Mouse (Mus musculus) hindbrain, postnatal 0 days (tissue): ENCODE results near the gene Atrx. TPM values are rescaled to one million over a fixed set of nuclear protein-coding genes. Genes with fewer than 3 reads are reported as not detected.
A peak's percentile ranks its signal among the peaks of the same experiment; 100 is the strongest.
"Not testable (repeated sequence)": the region's sequence is repeated elsewhere in the genome, so short reads cannot be mapped to it uniquely, and the experiment has no call there.

Experiments
- ATAC-seq: fragments of 200-750 bp; cut with Nextera tagmentation; 2 replicates; pipeline ENCODE4 v1.8.0; 2017; ENCODE audit warnings: mild to moderate bottlenecking, moderate TSS enrichment, moderate library complexity
- DNase-seq: peaks from one replicate; pipeline ENCODE4 v3.0.0-alpha.2; 2015; ENCODE audit warnings: low spot score
- H3K27ac ChIP-seq: fragments of 300-500 bp; sonication (generic); 2 replicates; pipeline ENCODE4 v1.5.1; 2014; ENCODE audit warnings: mild to moderate bottlenecking
- H3K27me3 ChIP-seq: fragments of 300-500 bp; sonication (generic); 2 replicates; pipeline ENCODE4 v1.6.1; 2014; ENCODE audit warnings: low read length, mixed read lengths; ENCODE audit not compliant: insufficient read depth
- H3K36me3 ChIP-seq: fragments of 300-500 bp; sonication (generic); 2 replicates; pipeline ENCODE4 v1.6.1; 2014; ENCODE audit warnings: low read length, mixed read lengths; ENCODE audit not compliant: insufficient read depth
- H3K4me1 ChIP-seq: fragments of 300-500 bp; sonication (generic); 2 replicates; pipeline ENCODE4 v1.6.1; 2014; ENCODE audit warnings: antibody characterized with exemption, low read length, mixed read lengths; ENCODE audit not compliant: insufficient read depth
- H3K4me2 ChIP-seq: fragments of 300-500 bp; sonication (generic); 2 replicates; pipeline ENCODE4 v1.6.1; 2014; ENCODE audit warnings: low read depth, mild to moderate bottlenecking, low read length, moderate library complexity, mixed read lengths
- H3K4me3 ChIP-seq: fragments of 300-500 bp; sonication (generic); 2 replicates; pipeline ENCODE4 v1.5.1; 2014; ENCODE audit warnings: low read length
- H3K9ac ChIP-seq: fragments of 300-500 bp; sonication (generic); replicated peaks from 2 replicates; pipeline ENCODE4 v1.6.1; 2014; ENCODE audit warnings: mild to moderate bottlenecking, low read length, moderate library complexity, mixed read lengths
- H3K9me3 ChIP-seq: fragments of 300-500 bp; sonication (generic); 2 replicates; pipeline ENCODE4 v1.6.1; 2016; ENCODE audit warnings: low read length, mixed read lengths
- CTCF ChIP-seq: IDR thresholded peaks from 2 replicates; pipeline ENCODE4 v1.5.1; 2016; ENCODE audit warnings: antibody characterized with exemption, control low read depth, low read depth
- WGBS: fragments of 180-500 bp; shearing (Covaris S2); extraction: QIAGEN DNeasy Blood & Tissue Kit; methylation state at CpG from one replicate; pipeline ENCODE4 v1.1.7; 2014; 5-methylcytosine and 5-hydroxymethylcytosine counted together
- polyA plus RNA-seq: library from polyadenylated mRNA; unstranded; fragments of >200 nt; fragmentation: Nextera tagmentation; extraction: Ambion mirVana; gene quantifications from 2 replicates; pipeline ENCODE4 v1.2.1, GENCODE M21; 2015
- total RNA-seq: library from RNA; depleted of rRNA; stranded (reverse); fragments of >200 nt; gene quantifications from 2 replicates; pipeline ENCODE4 v1.2.3, GENCODE M21; 2014

Atrx gene
- total and polyA plus RNA-seq, 2 experiments from 2014 or later, result 209 to 221 TPM

DNA sequence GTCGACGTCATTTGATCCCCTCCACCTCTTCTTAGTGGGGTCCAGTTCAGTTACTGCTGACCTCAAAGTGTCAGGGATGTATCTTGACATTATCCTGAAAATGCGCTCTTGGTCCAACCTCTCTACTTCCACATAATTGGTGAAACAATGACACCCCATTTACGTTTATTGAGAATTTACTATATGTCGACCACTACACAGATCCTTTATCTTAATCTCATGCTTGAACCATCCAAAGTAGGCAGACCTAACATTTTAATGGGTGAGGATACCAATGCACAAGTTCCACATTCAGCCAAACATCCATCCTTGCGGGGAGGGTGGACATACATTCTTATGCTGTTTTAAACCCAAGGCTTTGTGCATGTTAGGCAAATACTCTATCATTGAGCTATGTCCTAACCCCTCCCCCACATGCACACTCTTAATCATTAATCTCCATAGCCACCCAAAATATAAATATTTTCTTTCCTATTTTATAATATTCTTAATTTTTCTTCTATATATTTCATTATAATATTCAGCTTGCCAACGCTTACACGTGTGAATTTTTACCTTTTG lies 355 bp upstream of the Atrx start:
- H3K9ac ChIP-seq, result no peak overlapping the region; the same call in 1 of the 2 replicates

DNA sequence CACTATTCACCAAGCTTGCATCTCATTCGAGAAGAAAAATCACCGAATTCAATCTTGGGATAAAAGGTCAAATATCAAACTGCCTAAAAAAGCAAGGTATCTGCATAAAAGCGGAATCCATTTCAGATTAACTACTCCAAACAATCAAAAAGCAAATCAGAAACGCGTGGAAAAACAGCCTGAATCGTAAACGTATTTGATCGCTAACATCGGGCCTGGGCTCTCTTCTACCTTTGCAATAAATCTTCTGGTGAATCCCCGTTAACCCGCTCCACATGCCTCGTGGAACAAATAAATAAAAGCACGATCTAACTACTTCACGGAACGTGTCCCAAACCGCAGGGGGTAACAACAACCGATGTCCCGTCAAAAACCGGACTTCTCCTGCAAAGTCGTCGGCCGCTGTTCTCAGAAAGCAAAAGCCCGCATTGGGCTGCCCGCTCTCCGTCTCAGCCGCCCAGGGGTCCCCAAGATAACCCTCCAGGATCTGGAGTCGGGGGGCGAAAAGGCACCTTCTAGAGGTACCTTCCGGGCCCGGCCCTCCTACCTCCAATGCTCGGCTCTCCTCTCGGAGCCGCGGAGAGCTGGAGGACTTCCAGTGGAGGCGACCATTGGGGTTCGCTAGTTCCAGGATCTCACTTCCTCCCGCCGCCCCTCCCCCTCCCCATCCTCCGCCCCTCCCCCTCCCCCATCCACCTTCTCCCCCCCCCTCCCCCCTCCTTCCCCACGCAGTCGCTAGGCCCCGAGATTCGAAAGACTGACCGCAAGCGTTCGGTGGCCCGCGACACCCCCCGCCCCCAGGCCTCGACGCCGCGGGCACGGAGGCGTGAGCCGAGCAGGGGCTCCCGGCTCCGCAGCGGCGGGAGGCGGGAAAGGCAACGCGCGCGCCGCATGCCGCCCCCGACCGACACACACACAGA lies 1.0 kb downstream of the Atrx start:
- H3K9ac ChIP-seq, result peak overlapping the region; percentile 92
- H3K36me3 ChIP-seq, result no peaks in the 10 kb centered on the region
- peak overlapping the region; percentile 63 for H3K4me3 ChIP-seq
- ATAC-seq, result peak; percentile 60
- peak overlapping the region; percentile 96 for H3K27ac ChIP-seq
- DNase-seq, result peak; percentile 39
- TF ChIP-seq CTCF, result no peak
- H3K27me3 ChIP-seq, result no peaks in the 10 kb centered on the region
- peak overlapping the region; percentile 56 for H3K4me2 ChIP-seq
- 31% methylated on average over 39 of the region's 69 CpGs for WGBS
- no peaks in the 10 kb centered on the region for H3K4me1 ChIP-seq
- H3K9me3 ChIP-seq, result no peaks in the 10 kb centered on the region

More for the DNA sequence above, 355 bp upstream of the Atrx start:
- no peaks in the 10 kb centered on the region for H3K4me1 ChIP-seq
- DNase-seq (peak; percentile 2), ATAC-seq (peak; percentile 16)
- H3K9me3 ChIP-seq, result no peaks in the 10 kb centered on the region
- no peaks in the 10 kb centered on the region for H3K27me3 ChIP-seq
- no peaks in the 10 kb centered on the region for H3K36me3 ChIP-seq
- H3K4me2 ChIP-seq, result peak overlapping the region; percentile 42
- H3K27ac ChIP-seq, result peak overlapping the region; percentile 96
- 41% methylated on average over 8 of the region's 8 CpGs for WGBS
- peak overlapping the region; percentile 63 for H3K4me3 ChIP-seq
- no peak for TF ChIP-seq CTCF

DNA sequence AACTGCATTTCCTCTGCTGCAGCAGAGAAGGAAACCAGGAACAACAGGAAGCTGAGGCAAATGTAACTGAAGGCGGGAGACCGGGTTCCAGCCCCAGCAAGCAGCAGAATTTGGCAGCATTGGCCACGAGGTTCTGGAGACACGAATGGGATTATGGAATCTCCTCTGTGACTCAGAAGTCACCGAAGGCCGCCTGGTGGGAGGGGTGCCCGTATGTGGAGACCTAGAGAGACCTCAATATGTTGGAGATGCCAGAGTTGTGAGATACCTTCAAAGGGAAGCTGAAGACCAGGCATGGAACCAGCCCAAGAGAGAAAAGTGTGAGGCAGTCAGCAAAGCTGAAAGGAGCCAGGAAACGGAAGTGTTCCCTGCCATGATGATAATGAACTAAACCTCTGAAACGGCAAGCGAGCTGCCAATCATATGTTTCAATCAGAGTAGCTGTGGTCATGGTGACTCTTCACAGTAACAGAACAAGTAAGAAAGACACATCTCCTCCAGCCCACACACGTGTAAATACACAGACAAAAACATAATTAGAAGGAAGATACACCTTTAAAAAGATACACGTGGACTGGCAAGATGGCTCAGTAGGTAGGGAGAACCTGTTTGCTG lies 3.0 kb downstream of the Atrx start:
- H3K9ac ChIP-seq, result no peak overlapping the region
- no peak overlapping the region for H3K27ac ChIP-seq
- no peak overlapping the region for H3K4me3 ChIP-seq
- H3K4me1 ChIP-seq, result no peaks in the 10 kb centered on the region
- H3K36me3 ChIP-seq, result no peaks in the 10 kb centered on the region
- H3K27me3 ChIP-seq, result no peaks in the 10 kb centered on the region
- no peaks in the 10 kb centered on the region for H3K9me3 ChIP-seq
- no peak for ATAC-seq
- peak overlapping the region; percentile 56 for H3K4me2 ChIP-seq
- no peak for DNase-seq
- TF ChIP-seq CTCF, result no peak
- WGBS, result 67% methylated on average over 12 of the region's 12 CpGs

DNA sequence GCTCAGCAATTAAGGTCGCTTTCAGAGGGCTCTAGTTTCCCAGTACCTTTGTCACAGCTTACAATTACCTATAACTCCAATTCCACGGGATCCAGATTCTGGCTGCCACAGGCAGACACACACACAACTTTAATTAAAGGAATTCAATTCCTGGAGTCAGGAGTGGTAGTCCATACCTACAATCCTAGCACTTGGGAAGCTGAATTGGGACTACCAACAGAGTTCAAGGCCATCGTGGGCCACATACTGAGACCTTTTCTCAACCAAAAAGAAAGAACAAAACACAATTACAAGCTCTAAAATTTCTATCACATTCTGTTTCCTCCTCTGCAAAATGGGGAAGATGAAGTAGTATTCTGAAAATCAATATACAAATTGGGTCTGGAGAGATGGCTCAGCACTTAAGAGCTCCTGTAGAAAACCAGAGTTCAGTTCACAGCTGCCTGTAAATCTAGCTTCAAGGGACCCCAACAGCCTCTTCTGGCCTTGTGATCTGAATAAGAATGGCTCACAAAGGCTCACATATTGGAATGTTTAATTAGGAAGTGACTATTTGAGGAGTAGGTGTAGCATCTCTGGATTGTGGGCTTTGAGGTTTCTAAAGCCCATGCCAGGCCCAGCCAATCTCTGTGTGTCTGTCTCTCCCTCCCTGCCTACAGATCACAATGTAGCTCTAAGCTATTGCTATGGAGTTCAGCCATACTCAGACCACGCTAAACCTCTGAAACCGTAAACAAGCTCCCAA lies 4.7 kb downstream of the Atrx start:
- Histone ChIP-seq H3K27me3 (no peaks in the 10 kb centered on the region), H3K27ac (no peak overlapping the region), H3K4me2 (no peak overlapping the region), H3K9me3 (no peaks in the 10 kb centered on the region), H3K36me3 (no peaks in the 10 kb centered on the region), H3K4me3 (no peak overlapping the region), H3K4me1 (no peaks in the 10 kb centered on the region), H3K9ac (no peak overlapping the region)
- no peak for TF ChIP-seq CTCF
- ATAC-seq, result no peak
- WGBS, result 76% methylated on average over 5 of the region's 5 CpGs
- DNase-seq, result no peak

DNA sequence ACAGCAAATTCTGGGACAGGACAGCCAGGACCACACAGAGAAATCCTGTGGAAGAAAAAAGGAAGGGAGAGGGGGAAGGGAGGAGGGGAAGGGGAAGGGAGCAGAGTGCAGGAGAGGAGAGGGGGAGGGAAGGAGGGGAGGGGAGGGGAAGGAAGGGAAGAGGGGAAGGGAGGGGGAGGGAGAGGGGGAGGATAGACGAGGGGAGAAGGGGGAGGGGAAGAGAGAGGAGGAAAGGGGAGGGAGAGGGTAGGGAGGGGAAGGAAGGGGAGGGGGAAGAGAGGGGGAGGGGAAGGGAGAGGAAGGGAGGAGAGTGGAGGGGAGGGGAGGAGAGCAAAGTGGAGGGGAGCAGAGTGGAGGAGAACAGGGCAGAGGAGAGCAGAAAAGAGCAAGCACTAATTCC lies 5.3 kb downstream of the Atrx start:
- Histone ChIP-seq H3K27ac (no peak overlapping the region), H3K36me3 (no peaks in the 10 kb centered on the region), H3K27me3 (no peaks in the 10 kb centered on the region), H3K9ac (no peak overlapping the region), H3K4me3 (no peak overlapping the region), H3K4me1 (no peaks in the 10 kb centered on the region), H3K4me2 (no peak overlapping the region), H3K9me3 (no peaks in the 10 kb centered on the region)
- no CpG with 5 or more reads among the region's 1 CpGs for WGBS
- no peak for TF ChIP-seq CTCF
- DNase-seq, result no peak
- no peak for ATAC-seq

DNA sequence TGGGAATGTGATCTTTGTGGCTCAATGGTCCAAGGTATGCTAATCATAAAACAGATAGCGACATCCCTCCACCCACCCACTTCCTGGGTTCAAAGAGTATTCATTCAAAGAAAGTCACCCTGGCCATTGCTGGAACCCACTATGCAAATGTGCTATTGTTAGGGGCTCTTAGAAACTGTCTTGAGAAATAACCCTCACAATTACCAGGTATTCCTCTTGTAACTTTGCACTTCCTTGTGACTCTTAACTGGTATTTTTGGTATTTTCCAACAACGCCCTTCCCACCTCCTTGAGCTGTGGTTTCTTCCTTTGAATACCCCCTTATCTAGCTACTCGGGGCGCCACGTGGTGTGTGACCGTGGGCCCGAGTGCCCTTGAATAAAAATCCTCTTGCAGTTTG lies 6.2 kb downstream of the Atrx start:
- not testable (repeated sequence) for H3K36me3 ChIP-seq, DNase-seq, H3K4me3 ChIP-seq, ATAC-seq, H3K27me3 ChIP-seq, H3K4me2 ChIP-seq, H3K27ac ChIP-seq, H3K9ac ChIP-seq, H3K4me1 ChIP-seq, H3K9me3 ChIP-seq
- 90% methylated on average over 7 of the region's 7 CpGs for WGBS
